Mouse (Mus musculus): ENCODE results near the gene Tlcd1. TPM values are rescaled to one million over a fixed set of nuclear protein-coding genes. Genes with fewer than 3 reads are reported as not detected.

Tlcd1 gene
- 100 and 122 TPM in 2 replicates for polyA plus RNA-seq (2012; rRNA removed)

GRCm38 (mm10) chr11:78176402-78176862, at the start of gene Tlcd1, which contains the start of gene Nek8:
Gene Tlcd1 (plus strand): TSS chr11:78176711.
Gene Nek8 (minus strand): TSS chr11:78176675.

GRCm38 (mm10) chr11:78164924-78165760, 11.4 kb upstream of the Tlcd1 start, which contains the start of gene Traf4:
Gene Traf4 (minus strand): TSS chr11:78165589.

GRCm38 (mm10) chr11:78182961-78183844, 6.7 kb downstream of the Tlcd1 start, which contains the start of gene Rpl23a:
Gene Rpl23a (minus strand): TSS chr11:78183584.

DNA sequence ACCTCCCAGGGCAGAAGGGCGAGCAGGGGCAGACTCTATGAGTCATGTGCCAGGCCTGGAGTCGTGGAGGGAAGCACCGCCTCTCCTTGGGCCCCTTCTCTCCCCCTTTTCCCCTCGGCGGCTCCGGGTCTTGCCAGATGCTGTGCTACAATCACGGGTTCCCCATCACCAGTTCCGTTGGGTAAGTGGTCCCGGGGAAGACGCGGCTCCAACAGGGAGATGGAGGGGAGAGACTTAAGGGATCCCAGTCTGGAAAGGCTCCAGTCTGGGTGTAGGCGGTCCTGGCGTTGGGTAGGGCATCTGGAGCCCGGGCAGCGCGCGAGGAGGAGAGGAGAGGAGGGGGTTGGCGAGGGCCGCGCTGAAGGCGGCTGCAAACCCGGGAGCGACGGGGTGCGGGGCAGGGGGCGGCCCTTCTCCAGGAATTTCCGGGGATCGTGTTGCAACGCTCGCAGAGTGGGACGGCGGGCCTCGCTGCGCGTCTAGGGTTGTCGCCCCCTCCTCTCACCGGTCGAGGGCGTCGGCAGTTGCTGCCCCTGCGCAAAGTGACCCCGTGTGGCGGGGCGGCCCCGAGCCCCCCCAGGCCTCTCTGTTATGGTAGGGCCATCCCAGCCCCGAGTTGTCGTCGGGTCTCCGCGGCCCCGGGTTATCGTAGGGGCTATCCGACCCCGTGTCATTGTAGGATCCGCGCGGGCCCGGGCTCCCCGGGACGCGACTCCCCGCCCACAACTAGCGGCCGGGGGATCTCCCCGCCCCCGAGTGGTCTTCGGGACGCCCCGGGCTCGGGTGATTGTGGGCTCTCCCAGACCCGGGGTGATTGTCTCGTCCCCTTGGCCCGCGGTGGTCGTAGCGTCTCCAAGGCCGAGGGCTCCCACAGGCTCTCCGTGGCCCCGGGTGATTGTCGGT, 12.1 kb downstream of the Tlcd1 start, which contains the start of gene Rab34:
Gene Rab34 (plus strand): TSS at position 100 of the 903 bp plus-strand sequence.

GRCm38 (mm10) chr11:78193113-78193512, 16.6 kb downstream of the Tlcd1 start, which contains the start of gene Proca1:
Gene Proca1 (plus strand): TSS chr11:78193392.

Other genes with a start within 250 kb of the Tlcd1 start
- 2.8 and 3.3 TPM in 2 replicates for gene Sez6, start 245.9 kb upstream of the Tlcd1 start, polyA plus RNA-seq (2012; rRNA removed)
- 54.3 and 67.9 TPM in 2 replicates for gene Phf12, start 194.0 kb upstream of the Tlcd1 start, polyA plus RNA-seq (2012; rRNA removed)
- gene Dhrs13, start 144.4 kb upstream of the Tlcd1 start, polyA plus RNA-seq (2012; rRNA removed), result 19.7 TPM in 2 replicates
- 130 and 137 TPM in 2 replicates for gene Flot2, start 138.8 kb upstream of the Tlcd1 start, polyA plus RNA-seq (2012; rRNA removed)
- 38.3 and 49.4 TPM in 2 replicates for gene Eral1, start 96.3 kb upstream of the Tlcd1 start, polyA plus RNA-seq (2012; rRNA removed)
- gene Fam222b, start 82.1 kb upstream of the Tlcd1 start, polyA plus RNA-seq (2012; rRNA removed), result 30.4 and 47.6 TPM in 2 replicates
- 122 and 141 TPM in 2 replicates for gene Traf4, start 11.1 kb upstream of the Tlcd1 start, polyA plus RNA-seq (2012; rRNA removed)
- gene Nek8, start within 50 bp of the Tlcd1 start, polyA plus RNA-seq (2012; rRNA removed), result 34.2 and 34.3 TPM in 2 replicates
- 166 and 182 TPM in 2 replicates for gene Rpl23a, start 6.9 kb downstream of the Tlcd1 start, polyA plus RNA-seq (2012; rRNA removed)
- 162 and 227 TPM in 2 replicates for gene Rab34, start 11.7 kb downstream of the Tlcd1 start, polyA plus RNA-seq (2012; rRNA removed)
- gene Proca1, start 16.7 kb downstream of the Tlcd1 start, polyA plus RNA-seq (2012; rRNA removed), result 0.90 and 1.1 TPM in 2 replicates
- 160 and 201 TPM in 2 replicates for gene Sdf2, start 69.0 kb downstream of the Tlcd1 start, polyA plus RNA-seq (2012; rRNA removed)
- 17.8 and 25.3 TPM in 2 replicates for gene Supt6, start 69.3 kb downstream of the Tlcd1 start, polyA plus RNA-seq (2012; rRNA removed)
- gene 2610507B11Rik, start 85.0 kb downstream of the Tlcd1 start, polyA plus RNA-seq (2012; rRNA removed), result 88.4 and 89.1 TPM in 2 replicates
- gene BC030499, start 114.1 kb downstream of the Tlcd1 start, polyA plus RNA-seq (2012; rRNA removed), result 0.15 and 0.23 TPM in 2 replicates
- gene Spag5, start 124.8 kb downstream of the Tlcd1 start, polyA plus RNA-seq (2012; rRNA removed), result 11.1 and 11.4 TPM in 2 replicates
- 67.1 and 68.0 TPM in 2 replicates for gene Aldoc, start 146.3 kb downstream of the Tlcd1 start, polyA plus RNA-seq (2012; rRNA removed)
- gene Pigs, start 151.7 kb downstream of the Tlcd1 start, polyA plus RNA-seq (2012; rRNA removed), result 107 and 137 TPM in 2 replicates
- gene Unc119, start 166.8 kb downstream of the Tlcd1 start, polyA plus RNA-seq (2012; rRNA removed), result 97.4 and 148 TPM in 2 replicates
- not detected in 2 replicates for gene Foxn1, start 209.8 kb downstream of the Tlcd1 start, polyA plus RNA-seq (2012; rRNA removed)
- 1.8 TPM in 2 replicates for gene Slc13a2, start 245.5 kb downstream of the Tlcd1 start, polyA plus RNA-seq (2012; rRNA removed)

Measured in ovary, adult 2 months (tissue).